Mouse (Mus musculus) heart, adult 2 months (tissue): ENCODE measurements around the gene Cct7. TPM values are rescaled to one million over a fixed set of nuclear protein-coding genes. Genes with fewer than 3 reads are reported as not detected.

Experiments used
- DNase-seq, 2 experiments: peaks; one replicate each; pipeline ENCODE4 v3.0.0; 2021
- H3K27ac ChIP-seq: fragments of 200-600 bp; 2 replicates; pipeline ENCODE4 v1.8.1; 2022
- H3K27me3 ChIP-seq: fragments of 200-500 bp; 2 replicates; pipeline ENCODE4 v1.6.1; 2012; ENCODE audit warnings: mild to moderate bottlenecking, low read length, inconsistent platforms, mixed read lengths; ENCODE audit not compliant: control insufficient read depth, insufficient read depth
- H3K36me3 ChIP-seq: fragments of 200-500 bp; 2 replicates; pipeline ENCODE4 v1.6.1; 2012; ENCODE audit warnings: low read length, inconsistent platforms; ENCODE audit not compliant: control insufficient read depth, insufficient read depth
- H3K4me1 ChIP-seq: fragments of 200-500 bp; 2 replicates; pipeline ENCODE4 v1.6.1; 2011; ENCODE audit warnings: low read length; ENCODE audit not compliant: control insufficient read depth, insufficient read depth
- H3K4me3 ChIP-seq: fragments of 200-600 bp; 2 replicates; pipeline ENCODE4 v1.8.1; 2022
- H3K79me2 ChIP-seq: fragments of 200-500 bp; replicated peaks from 2 replicates; pipeline ENCODE4 v1.6.1; 2012; ENCODE audit warnings: mild to moderate bottlenecking, inconsistent platforms, low read length, moderate library complexity, mixed read lengths; ENCODE audit not compliant: control insufficient read depth, insufficient read depth
- H3K9ac ChIP-seq: fragments of 200-500 bp; 2 replicates; pipeline ENCODE4 v1.6.1; 2012; ENCODE audit warnings: low read depth, mild to moderate bottlenecking, control low read depth, inconsistent platforms, low read length, mixed read lengths
- CTCF ChIP-seq: fragments of 200-600 bp; IDR thresholded peaks from 2 replicates; pipeline ENCODE4 v1.8.1; 2022; ENCODE audit warnings: antibody characterized with exemption, mild to moderate bottlenecking, moderate library complexity
- EP300 ChIP-seq: fragments of 200-500 bp; IDR thresholded peaks from 2 replicates; pipeline ENCODE4 v1.6.1; 2011; ENCODE audit warnings: low read depth, low read length, control low read depth; ENCODE audit not compliant: insufficient read depth
- POLR2A ChIP-seq: fragments of 200-500 bp; IDR thresholded peaks from 2 replicates; pipeline ENCODE4 v1.6.1; 2011; ENCODE audit warnings: mild to moderate bottlenecking, low read depth, low read length, control low read depth; ENCODE audit not compliant: insufficient read depth
- WGBS: fragments of 180-500 bp; shearing (Covaris S2); methylation state at CpG from one replicate; pipeline ENCODE4 v1.1.7; 2018; 5-methylcytosine and 5-hydroxymethylcytosine counted together
- intact Hi-C: fragments of 180-260 bp; cut with DNase I; formaldehyde crosslinking; loops from one replicate; pipeline ENCODE4 v1.15.1; 2025
- polyA plus RNA-seq: library from polyadenylated mRNA; depleted of rRNA; stranded (reverse); fragments of >200 nt; gene quantifications from 2 replicates; pipeline ENCODE4 v1.2.3, GENCODE M21; 2012
- total RNA-seq, 2 experiments: library from RNA; stranded (reverse); gene quantifications; 2 replicates each; pipeline ENCODE4 v1.2.3; 2021

The Cct7 gene
- total and polyA plus RNA-seq, 3 experiments = 83.7 to 159 (median 144) TPM

GRCm38 (mm10) chr6:85451664-85452410 is 523 bp downstream of the Cct7 start, which contains the start of gene Pradc1:
Gene Pradc1, minus strand, starts transcription at chr6:85451970.
- Histone ChIP-seq H3K36me3 (no peaks in the 10 kb centered on the region), H3K4me1 (peaks cover 8% of the 10 kb centered on the region), H3K27me3 (no peaks in the 10 kb centered on the region), H3K4me3 (peak within 1 kb of the TSS; percentile 99), H3K79me2 (peaks cover 3% of the 10 kb centered on the region; the same call in 1 of the 2 replicates), H3K27ac (peak within 1 kb of the TSS; percentile 95), H3K9ac (peak within 1 kb of the TSS; percentile 93)
- under 1% methylated on average over 54 of the region's 54 CpGs for whole genome bisulfite sequencing
- TF ChIP-seq EP300 (peak; percentile 85), CTCF (no peak), POLR2A (peak; percentile 73)
- DNase-seq = peak; percentile 97 to 98
- intact Hi-C loops = loop anchor here (5.0 to 10.0 kb wide), 3 partner anchors 120 to 510 kb away; partner anchors contain the start of genes Dusp11, Nat8f1, Sfxn5 and Tprkb

- no peak for DNase-seq
- Histone ChIP-seq H3K4me1 (peaks cover 8% of the 10 kb centered on the region), H3K9ac (peak overlapping the region; percentile 86), H3K4me3 (peak overlapping the region; percentile 99), H3K36me3 (no peaks in the 10 kb centered on the region), H3K27me3 (no peaks in the 10 kb centered on the region), H3K27ac (peak overlapping the region; percentile 95), H3K79me2 (peaks cover 3% of the 10 kb centered on the region; the same call in 1 of the 2 replicates)
- under 1% methylated on average over 15 of the region's 15 CpGs for WGBS
- TF ChIP-seq EP300 (no peak), POLR2A (no peak), CTCF (no peak)
- intact Hi-C loops = loop anchor here (5.0 to 10.0 kb wide), 3 partner anchors 120 to 510 kb away; partner anchors contain the start of genes Dusp11, Nat8f1, Sfxn5 and Tprkb
These were observed 1.0 kb downstream of the Cct7 start for GRCm38 (mm10) chr6:85452411-85452665.

- Histone ChIP-seq H3K79me2 (peaks cover 3% of the 10 kb centered on the region; the same call in 1 of the 2 replicates), H3K4me1 (peaks cover 8% of the 10 kb centered on the region), H3K27me3 (no peaks in the 10 kb centered on the region), H3K9ac (peak overlapping the region; percentile 86), H3K36me3 (no peaks in the 10 kb centered on the region), H3K4me3 (peak overlapping the region; percentile 99), H3K27ac (peak overlapping the region; percentile 95)
- TF ChIP-seq POLR2A (no peak), CTCF (no peak), EP300 (no peak)
- DNase-seq = no peak
- intact Hi-C loops = loop anchor here (5.0 to 10.0 kb wide), 3 partner anchors 121 to 509 kb away; partner anchors contain the start of genes Dusp11, Nat8f1, Sfxn5 and Tprkb
- 8% methylated on average over 7 of the region's 7 CpGs for WGBS
These were observed 1.5 kb downstream of the Cct7 start for GRCm38 (mm10) chr6:85452816-85453215.

- Histone ChIP-seq H3K27me3 (no peaks in the 10 kb centered on the region), H3K9ac (no peak overlapping the region), H3K4me1 (peaks cover 3% of the 10 kb centered on the region; the same call in 1 of the 2 replicates), H3K79me2 (peaks cover 3% of the 10 kb centered on the region; the same call in 1 of the 2 replicates), H3K4me3 (no peak overlapping the region), H3K27ac (no peak overlapping the region), H3K36me3 (no peaks in the 10 kb centered on the region)
- 82% methylated on average over 2 of the region's 2 CpGs for WGBS
- intact Hi-C loops = loop anchor here (5.0 to 10.0 kb wide), 2 partner anchors 128 to 455 kb away; partner anchors contain the start of genes Alms1, Nat8f1 and Tprkb
- TF ChIP-seq POLR2A (no peak), CTCF (peak; percentile 11; the same call in 1 of the 2 replicates)
- DNase-seq = no peak
These were observed 8.3 kb downstream of the Cct7 start for GRCm38 (mm10) chr6:85459621-85460020.

- Histone ChIP-seq H3K36me3 (no peaks in the 10 kb centered on the region), H3K27ac (no peak overlapping the region), H3K9ac (no peak overlapping the region), H3K79me2 (no peaks in the 10 kb centered on the region), H3K4me1 (no peaks in the 10 kb centered on the region), H3K4me3 (no peak overlapping the region), H3K27me3 (no peaks in the 10 kb centered on the region)
- no peak for TF ChIP-seq POLR2A
- TF ChIP-seq EP300 = no peak
- TF ChIP-seq CTCF = peak; percentile 49
- DNase-seq = no peak
- intact Hi-C loops = no loop called here
These were observed 14.1 kb downstream of the Cct7 start for GRCm38 (mm10) chr6:85465381-85465780.

GRCm38 (mm10) chr6:85469660-85470430 is 18.5 kb downstream of the Cct7 start:
- no peak for DNase-seq
- Histone ChIP-seq H3K4me1 (no peaks in the 10 kb centered on the region), H3K79me2 (no peaks in the 10 kb centered on the region), H3K27ac (no peak overlapping the region), H3K9ac (no peak overlapping the region), H3K4me3 (no peak overlapping the region), H3K27me3 (no peaks in the 10 kb centered on the region), H3K36me3 (no peaks in the 10 kb centered on the region)
- WGBS = 70% methylated on average over 5 of the region's 5 CpGs
- TF ChIP-seq CTCF (no peak), POLR2A (no peak), EP300 (no peak)
- intact Hi-C loops = no loop called here
